18 mouse cellular contexts compared by ENCODE assay signal in the genomic region with DNA sequence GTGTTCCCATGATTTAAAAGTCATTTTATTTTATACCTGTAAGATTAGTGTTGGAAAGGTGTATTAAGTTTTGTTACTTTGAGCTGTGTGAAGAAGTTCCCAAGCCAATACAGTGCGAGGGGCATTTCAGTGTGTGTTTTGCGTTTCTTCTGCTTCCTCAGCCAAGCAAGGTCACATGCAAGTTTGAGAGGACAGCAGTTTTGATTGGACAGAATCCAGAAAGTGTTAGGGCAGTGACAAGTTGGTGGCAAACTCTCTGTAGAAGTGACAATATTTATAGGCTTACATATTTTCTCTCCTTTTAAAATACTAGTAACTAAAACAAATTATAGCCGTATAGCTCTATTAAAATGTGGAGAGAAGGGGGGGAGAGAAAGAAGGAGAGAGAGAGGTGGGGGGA.
DNase-seq lines count a peak whose midpoint lies in the region; ATAC-seq and TF ChIP-seq lines count a peak whose summit lies in the region.
"Had no signal": no experiment of that assay in that cellular context is flagged by ENCODE, and none has a peak within 500 bp of the region (broad histone marks: within the 10 kb centered on the region; RNA-seq: fewer than 3 reads in every experiment).

No protein-coding gene starts in this region.

- WGBS in heart, embryonic 16.5 days = 22% methylated on average over 3 of the region's 3 CpGs
- WGBS in heart, embryonic 10.5 days = 50% methylated on average over 3 of the region's 3 CpGs
- WGBS in liver, adult 2 months = 40% methylated on average over 3 of the region's 3 CpGs
- 69% methylated on average over 3 of the region's 3 CpGs for WGBS in liver, embryonic 11.5 days
- 92% methylated on average over 3 of the region's 3 CpGs for WGBS in thymus, adult 2 months

- intact Hi-C loops in gastrocnemius, adult 2 months (cut with DNase I) = no loop called here

- H3K4me1 ChIP-seq in heart, embryonic 16.5 days (ENCODE audit: control insufficient read depth, insufficient read depth, low read length) = peaks cover 23% of the 10 kb centered on the region
- peaks cover 22% of the 10 kb centered on the region for H3K4me1 ChIP-seq in heart, embryonic 10.5 days
- H3K4me1 ChIP-seq in liver, adult 2 months (ENCODE audit: control insufficient read depth, insufficient read depth, low read length) = no peaks in the 10 kb centered on the region
- H3K4me1 ChIP-seq in liver, embryonic 11.5 days (replicated peaks; ENCODE audit: control insufficient read depth, insufficient read depth, low read length) = no peaks in the 10 kb centered on the region
- H3K4me1 ChIP-seq in thymus, adult 2 months (replicated peaks; ENCODE audit: control insufficient read depth, insufficient read depth, low read length) = no peaks in the 10 kb centered on the region
- H3K4me1 ChIP-seq: limb, embryonic 15.5 days had no signal

- H3K27ac ChIP-seq in gastrocnemius, adult 2 months = peak overlapping the region; percentile 53
- peak overlapping the region; percentile 48; the same call in 1 of the 2 replicates for H3K27ac ChIP-seq in heart, embryonic 16.5 days (ENCODE audit: low read length)
- no peak overlapping the region for H3K27ac ChIP-seq in heart, embryonic 10.5 days
- H3K27ac ChIP-seq in liver, adult 2 months (replicated peaks; ENCODE audit: insufficient read depth, low read depth, low read length) = no peak overlapping the region
- H3K27ac ChIP-seq in liver, embryonic 11.5 days (ENCODE audit: low read depth, low read length) = no peak overlapping the region
- no peak overlapping the region for H3K27ac ChIP-seq in thymus, adult 2 months (ENCODE audit: control insufficient read depth, insufficient read depth, low read length)
- H3K27ac ChIP-seq: forebrain, embryonic 13.5 days; hindbrain, embryonic 15.5 days; kidney, embryonic 15.5 days; limb, embryonic 15.5 days had no signal

- no peak for DNase-seq in gastrocnemius, adult 2 months
- DNase-seq in gastrocnemius, postnatal 25 days = no peak
- DNase-seq in heart, embryonic 10.5 days (ENCODE audit: low spot score) = no peak
- DNase-seq in liver, adult 2 months (ENCODE audit: extremely low read depth, low read depth, low spot score) = peak; percentile 56
- no peak for DNase-seq in liver, embryonic 11.5 days (ENCODE audit: low spot score)
- no peak for DNase-seq in thymus, adult 2 months
- DNase-seq: adrenal gland, adult 2 months; cerebellum, adult 9-10 months; left cerebral cortex, postnatal 4 days; lung, postnatal 10 days; thymus, postnatal 4 days had no signal

- no peaks in the 10 kb centered on the region for H3K36me3 ChIP-seq in heart, embryonic 16.5 days (ENCODE audit: control insufficient read depth, insufficient read depth)
- peaks cover 12% of the 10 kb centered on the region; the same call in 1 of the 2 replicates for H3K36me3 ChIP-seq in heart, embryonic 10.5 days
- peaks cover 71% of the 10 kb centered on the region for H3K36me3 ChIP-seq in liver, adult 2 months (ENCODE audit: control insufficient read depth, insufficient read depth, low read length)
- 0 out of 2 replicates have a peak, but pooled peaks cover 2% of the 10 kb centered on the region for H3K36me3 ChIP-seq in liver, embryonic 11.5 days (ENCODE audit: control insufficient read depth, insufficient read depth, low read length)
- no peaks in the 10 kb centered on the region for H3K36me3 ChIP-seq in thymus, adult 2 months (ENCODE audit: control insufficient read depth, insufficient read depth, low read length)
- H3K36me3 ChIP-seq: hindbrain, embryonic 15.5 days had no signal

- no peaks in the 10 kb centered on the region for H3K27me3 ChIP-seq in heart, embryonic 16.5 days (ENCODE audit: control insufficient read depth, insufficient read depth, low read length)
- H3K27me3 ChIP-seq in heart, embryonic 10.5 days (ENCODE audit: insufficient read depth, poor library complexity, severe bottlenecking) = no peaks in the 10 kb centered on the region
- no peaks in the 10 kb centered on the region for H3K27me3 ChIP-seq in liver, adult 2 months (ENCODE audit: control insufficient read depth, insufficient read depth, low read length)
- no peaks in the 10 kb centered on the region for H3K27me3 ChIP-seq in liver, embryonic 11.5 days (replicated peaks; ENCODE audit: control insufficient read depth, insufficient read depth, low read length)
- no peaks in the 10 kb centered on the region for H3K27me3 ChIP-seq in thymus, adult 2 months (ENCODE audit: control insufficient read depth, insufficient read depth, low read length)
- H3K27me3 ChIP-seq: forebrain, embryonic 13.5 days; hindbrain, embryonic 15.5 days; kidney, embryonic 15.5 days; limb, embryonic 15.5 days had no signal

- TF ChIP-seq CTCF in gastrocnemius, adult 2 months (IDR thresholded peaks at IDR 0.05) = no peak
- TF ChIP-seq CTCF in liver, adult 2 months (IDR thresholded peaks at IDR 0.05; ENCODE audit: low read depth, low read length) = no peak
- TF ChIP-seq CTCF in thymus, adult 2 months (IDR thresholded peaks at IDR 0.05; ENCODE audit: borderline replicate concordance, control insufficient read depth, extremely low read depth, insufficient read depth, low read length, poor library complexity) = no peak

- ATAC-seq in heart, embryonic 16.5 days (replicated peaks; ENCODE audit: extremely low read depth, insufficient read depth, low FRiP score) = no peak
- ATAC-seq in liver, embryonic 11.5 days (replicated peaks; ENCODE audit: low FRiP score) = no peak
- ATAC-seq: CD4-positive, CD25-positive, alpha-beta regulatory T cell, adult 4 months; forebrain, embryonic 13.5 days had no signal

- H3K4me2 ChIP-seq in heart, embryonic 16.5 days (ENCODE audit: low read depth, low read length) = no peak overlapping the region; the same call in 1 of the 2 replicates
- no peak overlapping the region for H3K4me2 ChIP-seq in liver, embryonic 11.5 days
- H3K4me2 ChIP-seq: forebrain, embryonic 13.5 days; hindbrain, embryonic 15.5 days; kidney, embryonic 15.5 days; limb, embryonic 15.5 days; midbrain, embryonic 11.5 days had no signal

- TF ChIP-seq POLR2A in liver, adult 2 months (IDR thresholded peaks at IDR 0.05; ENCODE audit: extremely low read depth, insufficient read depth, low read length) = no peak
- no peak for TF ChIP-seq POLR2A in thymus, adult 2 months (IDR thresholded peaks at IDR 0.05; ENCODE audit: control insufficient read depth, extremely low read depth, insufficient read depth, low read length, poor library complexity)

- H3K9me3 ChIP-seq in heart, embryonic 16.5 days (replicated peaks; ENCODE audit: control insufficient read depth, low read length) = no peaks in the 10 kb centered on the region
- H3K9me3 ChIP-seq in heart, embryonic 10.5 days = no peaks in the 10 kb centered on the region
- no peaks in the 10 kb centered on the region for H3K9me3 ChIP-seq in liver, embryonic 11.5 days (ENCODE audit: control insufficient read depth, low read length)
- H3K9me3 ChIP-seq: forebrain, embryonic 13.5 days; hindbrain, embryonic 15.5 days; kidney, embryonic 15.5 days; limb, embryonic 15.5 days had no signal

- H3K79me2 ChIP-seq in liver, adult 2 months (ENCODE audit: control insufficient read depth, insufficient read depth, low read length) = no peaks in the 10 kb centered on the region

- no peak overlapping the region for H3K9ac ChIP-seq in heart, embryonic 16.5 days (ENCODE audit: low read length)
- no peak overlapping the region for H3K9ac ChIP-seq in liver, adult 2 months (ENCODE audit: low read depth, low read length)
- H3K9ac ChIP-seq in liver, embryonic 11.5 days (ENCODE audit: low read depth, low read length) = no peak overlapping the region
- H3K9ac ChIP-seq: forebrain, embryonic 13.5 days; hindbrain, embryonic 15.5 days; kidney, embryonic 15.5 days; limb, embryonic 15.5 days had no signal

- H3K4me3 ChIP-seq in gastrocnemius, adult 2 months = peak overlapping the region; percentile 47
- H3K4me3 ChIP-seq in heart, embryonic 16.5 days (ENCODE audit: low read length) = no peak overlapping the region
- H3K4me3 ChIP-seq in heart, embryonic 10.5 days = no peak overlapping the region
- H3K4me3 ChIP-seq in liver, adult 2 months (ENCODE audit: insufficient read depth, low read depth, low read length) = no peak overlapping the region
- H3K4me3 ChIP-seq in liver, embryonic 11.5 days (ENCODE audit: low read depth, low read length) = no peak overlapping the region
- no peak overlapping the region for H3K4me3 ChIP-seq in thymus, adult 2 months (ENCODE audit: control insufficient read depth, insufficient read depth, low read length)
- H3K4me3 ChIP-seq: forebrain, embryonic 13.5 days; hindbrain, embryonic 15.5 days; kidney, embryonic 15.5 days; limb, embryonic 15.5 days had no signal

Comparison
In these comparisons a context has a peak if more than half of its experiments do, and no peak if none do; other contexts are left out.
1. H3K27ac ChIP-seq: peak in gastrocnemius, adult 2 months (single experiment) and heart, embryonic 16.5 days (single experiment); none in heart, embryonic 10.5 days (single experiment), liver, adult 2 months (single experiment), liver, embryonic 11.5 days (single experiment) and thymus, adult 2 months (single experiment).